In genomic region chr14:59677598-59678003, GRCm38 (mm10) we compare ENCODE assay signal across 20 mouse cellular contexts. TPM values are rescaled to one million over a fixed set of nuclear protein-coding genes. Genes with fewer than 3 reads are reported as not detected.
DNase-seq lines count a peak whose midpoint lies in the region; ATAC-seq lines count a peak whose summit lies in the region.
"Had no signal": no experiment of that assay in that cellular context is flagged by ENCODE, and none has a peak within 500 bp of the region (broad histone marks: within the 10 kb centered on the region; RNA-seq: fewer than 3 reads in every experiment).

No protein-coding gene starts in this region.

- ATAC-seq in embryonic facial prominence, embryonic 12.5 days (ENCODE audit: insufficient number of reproducible peaks, insufficient read depth, low FRiP score, low TSS enrichment): 0 out of 2 replicates have a peak, but pooled peaks have one; percentile 22
- ATAC-seq in megakaryocyte-erythroid progenitor cell, adult 5-6 weeks (replicated peaks; ENCODE audit: low FRiP score, low TSS enrichment, poor library complexity, severe bottlenecking): no peak
- ATAC-seq: hindbrain, embryonic 16.5 days; midbrain, embryonic 15.5 days had no signal

- H3K27ac ChIP-seq in embryonic facial prominence, embryonic 12.5 days: 0 out of 2 replicates have a peak overlapping the region, but pooled peaks have one; percentile 6
- H3K27ac ChIP-seq: embryonic facial prominence, embryonic 15.5 days; heart, adult 2 months; limb, embryonic 12.5 days; liver, embryonic 15.5 days; midbrain, embryonic 15.5 days; stomach, embryonic 15.5 days had no signal

- 56% methylated on average over 7 of the region's 7 CpGs for WGBS in embryonic facial prominence, embryonic 12.5 days

- no peaks in the 10 kb centered on the region for H3K27me3 ChIP-seq in embryonic facial prominence, embryonic 12.5 days
- H3K27me3 ChIP-seq: liver, embryonic 15.5 days; midbrain, embryonic 15.5 days; stomach, embryonic 15.5 days had no signal

- no peaks in the 10 kb centered on the region for H3K36me3 ChIP-seq in embryonic facial prominence, embryonic 12.5 days
- H3K36me3 ChIP-seq: embryonic facial prominence, embryonic 15.5 days; limb, embryonic 12.5 days; liver, embryonic 15.5 days; midbrain, embryonic 15.5 days; stomach, embryonic 15.5 days had no signal

- no peak overlapping the region for H3K4me3 ChIP-seq in embryonic facial prominence, embryonic 12.5 days
- H3K4me3 ChIP-seq: embryonic facial prominence, embryonic 15.5 days; heart, adult 2 months; limb, embryonic 12.5 days; liver, embryonic 15.5 days; midbrain, embryonic 15.5 days; stomach, embryonic 15.5 days had no signal

- peaks cover 19% of the 10 kb centered on the region for H3K4me1 ChIP-seq in embryonic facial prominence, embryonic 12.5 days
- H3K4me1 ChIP-seq: liver, embryonic 15.5 days; midbrain, embryonic 15.5 days had no signal

- DNase-seq in gastrocnemius, adult 18-20 months (ENCODE audit: low spot score): peak; percentile 72
- DNase-seq in gastrocnemius, postnatal 4 days (ENCODE audit: low spot score in 2 of 2): no peak
- DNase-seq in ovary, adult 18-20 months (ENCODE audit: low spot score): peak; percentile 82
- no peak for DNase-seq in ovary, postnatal 10 days (ENCODE audit: low spot score)
- no peak for DNase-seq in lung, postnatal 36 days
- DNase-seq in right cerebral cortex, postnatal 36 days (ENCODE audit: low spot score in 2 of 2): no peak
- DNase-seq: cerebellum, postnatal 36 days; heart, adult 2 months; heart, postnatal 14 days; kidney, adult 11 months; lung, postnatal 4 days; thymus, postnatal 14 days had no signal

- no peak overlapping the region for H3K9ac ChIP-seq in embryonic facial prominence, embryonic 12.5 days
- H3K9ac ChIP-seq: embryonic facial prominence, embryonic 15.5 days; limb, embryonic 12.5 days; liver, embryonic 15.5 days; midbrain, embryonic 15.5 days; stomach, embryonic 15.5 days had no signal

- H3K9me3 ChIP-seq in embryonic facial prominence, embryonic 12.5 days: no peaks in the 10 kb centered on the region
- H3K9me3 ChIP-seq: embryonic facial prominence, embryonic 15.5 days; limb, embryonic 12.5 days; liver, embryonic 15.5 days; midbrain, embryonic 15.5 days; stomach, embryonic 15.5 days had no signal

- H3K4me2 ChIP-seq in embryonic facial prominence, embryonic 12.5 days (replicated peaks): no peak overlapping the region
- H3K4me2 ChIP-seq: embryonic facial prominence, embryonic 15.5 days; limb, embryonic 12.5 days; liver, embryonic 15.5 days; midbrain, embryonic 15.5 days; stomach, embryonic 15.5 days had no signal

RNA-seq across cellular contexts. Expression of gene Shisa2, which starts 52.5 kb away (rescaled TPM):
- 10 to 100 TPM; 58.4 to 71.6 TPM for total RNA-seq in gastrocnemius, adult 18-20 months (2021)
- total RNA-seq in gastrocnemius, postnatal 4 days (2021): 10 to 100 TPM; 72.4 to 88.9 TPM
- 51.7 and 54.8 TPM in 2 replicates for polyA plus RNA-seq in embryonic facial prominence, embryonic 12.5 days (2016; fragmentation: Nextera tagmentation; extraction: Ambion mirVana)
- not detected in 2 replicates for total RNA-seq in megakaryocyte-erythroid progenitor cell, adult 5-6 weeks (2014; fragmentation: Nextera tagmentation)
- 0.34 TPM in 1 of 2 replicates, not detected in the other for total RNA-seq in megakaryocyte-erythroid progenitor cell, adult 5-6 weeks (2017)

Comparison
In these comparisons a context has a peak if more than half of its experiments do, and no peak if none do; other contexts are left out.
1. DNase-seq: peak in gastrocnemius, adult 18-20 months (single experiment) and ovary, adult 18-20 months (single experiment); none in gastrocnemius, postnatal 4 days (0 of 2), ovary, postnatal 10 days (single experiment), lung, postnatal 36 days (single experiment) and right cerebral cortex, postnatal 36 days (0 of 2).
2. RNA of gene Shisa2, which starts 52.5 kb away (total RNA-seq): 72.4 to 88.9 TPM in gastrocnemius, postnatal 4 days and 58.4 to 71.6 TPM in gastrocnemius, adult 18-20 months; 0.34 TPM in megakaryocyte-erythroid progenitor cell, adult 5-6 weeks; every median in the first group is over 10 times any median in the second.